Mouse (Mus musculus): ENCODE data around the gene Vmn2r58. TPM values are rescaled to one million over a fixed set of nuclear protein-coding genes. Genes with fewer than 3 reads are reported as not detected.
"Not testable (repeated sequence)": the region's sequence is repeated elsewhere in the genome, so short reads cannot be mapped to it uniquely, and the experiment has no call there.

Vmn2r58 gene
- not detected in 2 replicates for polyA plus RNA-seq (2015; fragmentation: Nextera tagmentation; extraction: Ambion mirVana)

DNA sequence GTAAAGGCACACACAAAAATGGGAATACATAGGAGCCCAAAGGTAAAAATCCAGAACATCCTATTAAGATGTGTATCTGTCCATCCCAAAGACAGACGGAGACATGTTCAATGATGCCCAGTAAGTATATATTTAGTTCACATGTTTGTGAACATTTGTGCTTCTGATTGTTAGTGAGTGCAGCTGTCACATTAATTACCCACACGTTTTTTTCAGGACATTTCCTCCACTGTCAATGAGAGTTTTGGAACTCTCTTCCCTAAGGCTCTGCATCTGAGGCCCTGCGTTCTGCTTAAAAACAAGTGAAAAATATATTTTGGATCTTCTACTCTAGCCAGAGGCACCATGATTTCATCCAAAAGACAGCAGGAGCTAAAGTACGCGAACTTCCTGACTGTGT lies at the start of gene Vmn2r58:
Gene Vmn2r58 (minus strand): TSS at position 101 of the 400 bp plus-strand sequence.
- not testable (repeated sequence) for H3K27me3 ChIP-seq (replicated peaks; ENCODE audit: control insufficient read depth, insufficient read depth, low read length); H3K9me3 ChIP-seq (ENCODE audit: control insufficient read depth, low read length); H3K27ac ChIP-seq (ENCODE audit: low read depth, low read length); H3K9ac ChIP-seq (ENCODE audit: low read depth, low read length); H3K36me3 ChIP-seq (ENCODE audit: control insufficient read depth, insufficient read depth, low read length); H3K4me1 ChIP-seq (ENCODE audit: control insufficient read depth, insufficient read depth, low read depth, low read length); H3K4me3 ChIP-seq (ENCODE audit: low read length); ATAC-seq; H3K4me2 ChIP-seq (ENCODE audit: low read length)
- WGBS: 93% methylated on average over 4 of the region's 5 CpGs

Other genes with a start within 250 kb of the Vmn2r58 start
- 23.4 and 23.7 TPM in 2 replicates for gene Zfp788, start 239.5 kb downstream of the Vmn2r58 start, polyA plus RNA-seq (2015; fragmentation: Nextera tagmentation; extraction: Ambion mirVana)
- not detected in 2 replicates for gene Vmn2r59, start 186.3 kb upstream of the Vmn2r58 start, polyA plus RNA-seq (2015; fragmentation: Nextera tagmentation; extraction: Ambion mirVana)
- gene Vmn2r60, start 235.1 kb upstream of the Vmn2r58 start, polyA plus RNA-seq (2015; fragmentation: Nextera tagmentation; extraction: Ambion mirVana): not detected in 2 replicates